Mouse (Mus musculus) central nervous system, embryonic 11.5 days (tissue): Measurements from ENCODE around the gene Vps72. TPM values are rescaled to one million over a fixed set of nuclear protein-coding genes. Genes with fewer than 3 reads are reported as not detected.

Experiments used
- polyA plus RNA-seq: library from polyadenylated mRNA; depleted of rRNA; stranded (reverse); fragments of >200 nt; gene quantifications from 2 replicates; pipeline ENCODE4 v1.2.3, GENCODE M21; 2012; rRNA removed

The Vps72 gene
- polyA plus RNA-seq: 193 and 212 TPM in 2 replicates

GRCm38 (mm10) chr3:95110911-95111726 is at the start of gene Vps72:
Gene Vps72 (plus strand): TSS chr3:95111022.

GRCm38 (mm10) chr3:95106338-95107117 is 4.3 kb upstream of the Vps72 start, which contains the start of gene Pip5k1a:
Gene Pip5k1a (minus strand): TSS chr3:95106930.

GRCm38 (mm10) chr3:95124246-95124645 is 13.4 kb downstream of the Vps72 start, which contains the start of gene Tmod4:
Gene Tmod4 (plus strand): TSS chr3:95124476.

GRCm38 (mm10) chr3:95133680-95134101 is 22.9 kb downstream of the Vps72 start, which contains the start of the genes Scnm1 and Lysmd1:
Gene Scnm1 (minus strand): TSS chr3:95134011.
Gene Lysmd1 (plus strand): TSS chr3:95134088.

GRCm38 (mm10) chr3:95141952-95142616 is 31.3 kb downstream of the Vps72 start, which contains the start of gene Tnfaip8l2:
Gene Tnfaip8l2 (minus strand): TSS chr3:95142360.

GRCm38 (mm10) chr3:95159987-95160963 is 49.5 kb downstream of the Vps72 start, which contains the start of gene Sema6c:
Gene Sema6c (plus strand): TSS chr3:95160457.

Other genes with a start within 250 kb of the Vps72 start
- gene Psmb4, start 224.1 kb upstream of the Vps72 start, polyA plus RNA-seq: 285 and 374 TPM in 2 replicates
- gene Selenbp1, start 178.0 kb upstream of the Vps72 start, polyA plus RNA-seq: 8.0 and 12.3 TPM in 2 replicates
- gene Rfx5, start 156.9 kb upstream of the Vps72 start, polyA plus RNA-seq: 14.8 and 22.8 TPM in 2 replicates
- gene Pi4kb, start 136.3 kb upstream of the Vps72 start, polyA plus RNA-seq: 23.2 and 47.1 TPM in 2 replicates
- gene Zfp687, start 95.6 kb upstream of the Vps72 start, polyA plus RNA-seq: 29.7 and 31.1 TPM in 2 replicates
- gene Psmd4, start 68.4 kb upstream of the Vps72 start, polyA plus RNA-seq: 271 and 275 TPM in 2 replicates
- gene Pip5k1a, start 4.1 kb upstream of the Vps72 start, polyA plus RNA-seq: 33.8 and 81.9 TPM in 2 replicates
- 1.0 and 2.2 TPM in 2 replicates for gene Tmod4, start 13.5 kb downstream of the Vps72 start, polyA plus RNA-seq
- gene Scnm1, start 23.0 kb downstream of the Vps72 start, polyA plus RNA-seq: 115 and 209 TPM in 2 replicates
- gene Lysmd1, start 23.1 kb downstream of the Vps72 start, polyA plus RNA-seq: 11.6 and 14.4 TPM in 2 replicates
- 1.4 and 1.6 TPM in 2 replicates for gene Tnfaip8l2, start 31.3 kb downstream of the Vps72 start, polyA plus RNA-seq
- 64.4 and 77.1 TPM in 2 replicates for gene Sema6c, start 49.4 kb downstream of the Vps72 start, polyA plus RNA-seq
- gene Gabpb2, start 106.9 kb downstream of the Vps72 start, polyA plus RNA-seq: 28.3 and 30.4 TPM in 2 replicates
- 62.7 and 103 TPM in 2 replicates for gene Cdc42se1, start 117.7 kb downstream of the Vps72 start, polyA plus RNA-seq
- 134 and 151 TPM in 2 replicates for gene Mllt11, start 121.1 kb downstream of the Vps72 start, polyA plus RNA-seq
- 0.22 and 0.53 TPM in 2 replicates for gene Gm128, start 130.6 kb downstream of the Vps72 start, polyA plus RNA-seq
- 0.80 and 1.3 TPM in 2 replicates for gene Bnipl, start 140.2 kb downstream of the Vps72 start, polyA plus RNA-seq
- gene Mindy1, start 170.3 kb downstream of the Vps72 start, polyA plus RNA-seq: 30.3 and 35.1 TPM in 2 replicates
- 24.0 and 29.2 TPM in 2 replicates for gene Prune1, start 171.1 kb downstream of the Vps72 start, polyA plus RNA-seq
- 2.6 and 2.8 TPM in 2 replicates for gene Anxa9, start 196.2 kb downstream of the Vps72 start, polyA plus RNA-seq
- 69.3 and 111 TPM in 2 replicates for gene Cers2, start 203.8 kb downstream of the Vps72 start, polyA plus RNA-seq
- gene Setdb1, start 246.2 kb downstream of the Vps72 start, polyA plus RNA-seq: 62.2 and 65.8 TPM in 2 replicates